Mouse (Mus musculus) cerebellum, adult 2 months (tissue): ENCODE measurements at regions not wholly inside any gene's neighbourhood (a gene's known extent, or its start where the extent isn't known, plus 50 kb on each side); places are given as distances from the start of the nearest gene placed in this dataset.

Source experiments
- DNase-seq, 2 experiments: peaks; one replicate each; pipeline ENCODE4 v3.0.0; 2021
- H3K27ac ChIP-seq: fragments of 200-500 bp; 2 replicates; pipeline ENCODE4 v1.5.1; 2012; ENCODE audit warnings: low read length, control low read depth, inconsistent platforms; ENCODE audit not compliant: insufficient read depth
- H3K27me3 ChIP-seq: fragments of 200-500 bp; 2 replicates; pipeline ENCODE4 v1.6.1; 2012; ENCODE audit warnings: inconsistent platforms, mild to moderate bottlenecking, low read length, moderate library complexity; ENCODE audit not compliant: control insufficient read depth, insufficient read depth
- H3K4me1 ChIP-seq: fragments of 200-500 bp; 2 replicates; pipeline ENCODE4 v1.6.1; 2011; ENCODE audit warnings: low read length; ENCODE audit not compliant: control insufficient read depth, insufficient read depth
- H3K4me3 ChIP-seq: fragments of 200-500 bp; replicated peaks from 2 replicates; pipeline ENCODE3; 2011; ENCODE audit warnings: mild to moderate bottlenecking, low read depth, low read length, control low read depth; ENCODE audit not compliant: insufficient read depth
- CTCF ChIP-seq: fragments of 200-500 bp; IDR thresholded peaks from 2 replicates; pipeline ENCODE4 v1.5.1; 2011; ENCODE audit warnings: low read depth, mild to moderate bottlenecking, control low read depth, low read length, moderate library complexity, borderline replicate concordance; ENCODE audit not compliant: insufficient read depth
- POLR2A ChIP-seq: fragments of 200-500 bp; IDR thresholded peaks from 2 replicates; pipeline ENCODE4 v1.6.1; 2011; ENCODE audit warnings: low read length, control low read depth, borderline replicate concordance; ENCODE audit not compliant: insufficient read depth
- WGBS: fragments of 180-500 bp; shearing (Covaris S2); methylation state at CpG from one replicate; pipeline ENCODE4 v1.1.7; 2018; 5-methylcytosine and 5-hydroxymethylcytosine counted together

GRCm38 (mm10) chr10:84230011-84230781, 210.2 kb downstream of the Nuak1 start:
- Histone ChIP-seq H3K4me1 (no peaks in the 10 kb centered on the region), H3K27ac (no peak overlapping the region), H3K27me3 (no peaks in the 10 kb centered on the region), H3K4me3 (no peak overlapping the region)
- WGBS = 83% methylated on average over 18 of the region's 18 CpGs
- no peak for TF ChIP-seq CTCF
- TF ChIP-seq POLR2A = no peak
- no peak for DNase-seq

- WGBS = 86% methylated on average over 6 of the region's 6 CpGs
- H3K4me3 ChIP-seq = no peak overlapping the region
- no peak for TF ChIP-seq POLR2A
- no peak for TF ChIP-seq CTCF
- no peaks in the 10 kb centered on the region for H3K27me3 ChIP-seq
- DNase-seq = no peak
- no peaks in the 10 kb centered on the region for H3K4me1 ChIP-seq
- H3K27ac ChIP-seq = no peak overlapping the region
Measured at GRCm38 (mm10) chr10:84235006-84235405, 205.4 kb downstream of the Nuak1 start.

- TF ChIP-seq POLR2A = no peak
- no peak for TF ChIP-seq CTCF
- no peaks in the 10 kb centered on the region for H3K27me3 ChIP-seq
Measured at GRCm38 (mm10) chr10:84236236-84236635, 204.2 kb downstream of the Nuak1 start.

GRCm38 (mm10) chr10:84238279-84238963, 202.0 kb downstream of the Nuak1 start:
- TF ChIP-seq CTCF (no peak), POLR2A (no peak)
- Histone ChIP-seq H3K4me1 (no peaks in the 10 kb centered on the region), H3K4me3 (no peak overlapping the region), H3K27ac (no peak overlapping the region), H3K27me3 (no peaks in the 10 kb centered on the region)
- 43% methylated on average over 18 of the region's 18 CpGs for WGBS
- DNase-seq = peak in 1 of 2 experiments; percentile 9

More at GRCm38 (mm10) chr10:84236236-84236635, 204.2 kb downstream of the Nuak1 start:
- DNase-seq = no peak
- Histone ChIP-seq H3K27ac (no peak overlapping the region), H3K4me1 (no peaks in the 10 kb centered on the region), H3K4me3 (no peak overlapping the region)
- 82% methylated on average over 2 of the region's 2 CpGs for WGBS

- H3K4me3 ChIP-seq = no peak overlapping the region
- no peaks in the 10 kb centered on the region for H3K27me3 ChIP-seq
- DNase-seq = no peak
- 97% methylated on average over 5 of the region's 5 CpGs for WGBS
- TF ChIP-seq POLR2A = no peak
- H3K27ac ChIP-seq = no peak overlapping the region
- H3K4me1 ChIP-seq = no peaks in the 10 kb centered on the region
Measured at GRCm38 (mm10) chr10:84243283-84243682, 197.1 kb downstream of the Nuak1 start.

GRCm38 (mm10) chr10:84249346-84249745, 191.1 kb downstream of the Nuak1 start:
- DNase-seq = no peak
- H3K27me3 ChIP-seq = no peaks in the 10 kb centered on the region
- TF ChIP-seq POLR2A (no peak), CTCF (no peak)
- H3K27ac ChIP-seq = no peak overlapping the region
- no peak overlapping the region for H3K4me3 ChIP-seq
- H3K4me1 ChIP-seq = no peaks in the 10 kb centered on the region
- 95% methylated on average over 3 of the region's 3 CpGs for WGBS

- no peak overlapping the region for H3K4me3 ChIP-seq
- no peaks in the 10 kb centered on the region for H3K4me1 ChIP-seq
- DNase-seq = no peak
- TF ChIP-seq CTCF (no peak), POLR2A (no peak)
- 72% methylated on average over 6 of the region's 6 CpGs for WGBS
- no peaks in the 10 kb centered on the region for H3K27me3 ChIP-seq
- no peak overlapping the region for H3K27ac ChIP-seq
Measured at GRCm38 (mm10) chr10:84260931-84261650, 179.3 kb downstream of the Nuak1 start.
